Mouse (Mus musculus): Measurements from ENCODE around the gene Zbed3. TPM values are rescaled to one million over a fixed set of nuclear protein-coding genes. Genes with fewer than 3 reads are reported as not detected.

Zbed3 gene
- polyA plus RNA-seq, 1 experiment from 2014 or later: 42.7 TPM

- Histone ChIP-seq H3K27me3 (no peaks in the 10 kb centered on the region), H3K9ac (replicated peaks) (peak overlapping the region; percentile 93), H3K4me2 (replicated peaks) (peak overlapping the region; percentile 57), H3K27ac (replicated peaks) (peak overlapping the region; percentile 95), H3K36me3 (no peaks in the 10 kb centered on the region), H3K4me3 (peak overlapping the region; percentile 86), H3K4me1 (peaks cover 34% of the 10 kb centered on the region), H3K9me3 (no peaks in the 10 kb centered on the region)
- WGBS: 23% methylated on average over 15 of the region's 15 CpGs
- ATAC-seq (replicated peaks): peak; percentile 46
Measured at GRCm38 (mm10) chr13:95323950-95324625, 676 bp downstream of the Zbed3 start.

- peak; percentile 38 for ATAC-seq (replicated peaks)
Measured at GRCm38 (mm10) chr13:95324626-95325079, 1.2 kb downstream of the Zbed3 start.

DNA sequence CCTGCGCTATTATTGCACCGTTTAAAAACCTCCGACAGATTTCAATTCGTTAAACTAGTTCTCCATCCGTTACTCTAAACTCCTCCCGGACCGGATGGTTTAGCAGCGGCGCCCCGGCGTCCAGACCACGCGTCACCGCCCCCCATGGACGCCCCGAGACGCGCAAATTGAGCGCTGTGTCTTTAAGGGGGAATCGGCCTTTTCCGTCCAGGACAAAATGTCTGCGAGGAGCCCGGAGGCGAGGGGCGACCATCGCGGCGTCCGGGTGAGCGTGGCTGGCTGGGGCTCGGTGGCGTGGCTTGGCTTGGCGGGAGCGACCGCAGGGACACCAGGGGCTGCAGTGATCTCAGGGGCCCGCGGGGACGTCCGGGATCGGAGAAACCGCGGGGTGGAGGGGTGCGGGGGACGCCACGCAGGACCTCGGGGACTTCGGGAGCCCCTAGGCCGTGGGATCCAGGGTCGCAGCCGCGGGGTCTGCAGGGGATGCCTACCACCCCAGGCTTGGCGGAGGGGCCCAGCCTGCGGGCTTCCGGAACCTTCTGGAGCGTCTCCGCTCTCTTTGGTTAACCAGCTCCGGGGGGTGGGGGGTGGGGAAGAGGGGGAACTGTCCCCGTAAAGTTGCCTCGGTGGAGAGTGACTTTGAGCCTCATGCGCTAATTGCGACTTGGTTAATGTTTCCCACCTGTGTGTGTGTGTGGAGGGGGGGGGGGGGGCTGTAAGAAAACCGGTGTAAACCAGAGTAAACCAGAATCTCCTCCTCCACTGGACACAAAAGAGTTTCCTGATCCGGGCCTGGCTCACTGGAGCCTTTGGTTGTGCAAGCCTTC, 1.9 kb downstream of the Zbed3 start:
- Histone ChIP-seq H3K27ac (replicated peaks) (peak overlapping the region; percentile 95), H3K9me3 (no peaks in the 10 kb centered on the region), H3K27me3 (no peaks in the 10 kb centered on the region), H3K9ac (replicated peaks) (peak overlapping the region; percentile 93), H3K4me1 (peaks cover 35% of the 10 kb centered on the region), H3K36me3 (no peaks in the 10 kb centered on the region), H3K4me2 (replicated peaks) (peak overlapping the region; percentile 57), H3K4me3 (peak overlapping the region; percentile 86)
- WGBS: under 1% methylated on average over 63 of the region's 63 CpGs
- peak; percentile 62 for ATAC-seq (replicated peaks)

More at GRCm38 (mm10) chr13:95324626-95325079, 1.2 kb downstream of the Zbed3 start:
- Histone ChIP-seq H3K9ac (replicated peaks) (peak overlapping the region; percentile 93), H3K36me3 (no peaks in the 10 kb centered on the region), H3K4me1 (peaks cover 35% of the 10 kb centered on the region), H3K27me3 (no peaks in the 10 kb centered on the region), H3K9me3 (no peaks in the 10 kb centered on the region), H3K4me3 (peak overlapping the region; percentile 86), H3K4me2 (replicated peaks) (peak overlapping the region; percentile 57), H3K27ac (replicated peaks) (peak overlapping the region; percentile 95)
- under 1% methylated on average over 22 of the region's 22 CpGs for WGBS

DNA sequence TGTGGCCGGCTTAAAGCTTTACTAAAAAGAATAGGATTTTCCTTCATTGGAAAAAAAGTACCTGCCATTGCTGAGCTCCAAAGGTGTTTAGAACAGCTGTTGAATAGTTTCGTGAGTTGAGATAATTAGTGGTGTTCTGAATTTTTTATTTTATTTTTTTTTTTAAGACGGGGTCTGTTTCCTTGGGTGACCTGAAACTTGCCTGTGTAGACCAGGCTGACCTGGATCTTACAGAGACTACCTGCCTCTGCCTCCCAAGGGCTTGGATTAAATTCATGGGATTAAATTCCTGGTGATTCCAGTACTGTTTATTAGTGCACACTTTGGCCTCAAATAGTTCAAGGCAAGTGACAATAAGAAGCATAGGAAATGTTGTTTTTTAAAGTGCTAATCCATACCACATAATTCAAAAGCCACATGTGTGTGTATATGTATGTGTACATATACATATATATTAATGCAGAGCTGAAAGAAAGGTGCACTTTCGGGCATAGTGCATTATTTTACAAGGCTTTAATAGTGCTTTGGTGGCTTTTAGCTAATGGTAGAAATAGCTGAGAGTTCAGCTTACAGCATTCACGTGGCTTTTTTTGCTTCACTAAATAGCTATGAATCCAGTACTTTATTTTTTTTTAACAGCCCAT, 2.6 kb downstream of the Zbed3 start:
- peak overlapping the region; percentile 95 for H3K27ac ChIP-seq (replicated peaks)
- no peaks in the 10 kb centered on the region for H3K36me3 ChIP-seq
- no peaks in the 10 kb centered on the region for H3K9me3 ChIP-seq
- peak overlapping the region; percentile 86 for H3K4me3 ChIP-seq
- peak overlapping the region; percentile 93 for H3K9ac ChIP-seq (replicated peaks)
- peak overlapping the region; percentile 57 for H3K4me2 ChIP-seq (replicated peaks)
- no peaks in the 10 kb centered on the region for H3K27me3 ChIP-seq
- WGBS: 7% methylated on average over 5 of the region's 5 CpGs
- ATAC-seq (replicated peaks): no peak
- peaks cover 35% of the 10 kb centered on the region for H3K4me1 ChIP-seq

DNA sequence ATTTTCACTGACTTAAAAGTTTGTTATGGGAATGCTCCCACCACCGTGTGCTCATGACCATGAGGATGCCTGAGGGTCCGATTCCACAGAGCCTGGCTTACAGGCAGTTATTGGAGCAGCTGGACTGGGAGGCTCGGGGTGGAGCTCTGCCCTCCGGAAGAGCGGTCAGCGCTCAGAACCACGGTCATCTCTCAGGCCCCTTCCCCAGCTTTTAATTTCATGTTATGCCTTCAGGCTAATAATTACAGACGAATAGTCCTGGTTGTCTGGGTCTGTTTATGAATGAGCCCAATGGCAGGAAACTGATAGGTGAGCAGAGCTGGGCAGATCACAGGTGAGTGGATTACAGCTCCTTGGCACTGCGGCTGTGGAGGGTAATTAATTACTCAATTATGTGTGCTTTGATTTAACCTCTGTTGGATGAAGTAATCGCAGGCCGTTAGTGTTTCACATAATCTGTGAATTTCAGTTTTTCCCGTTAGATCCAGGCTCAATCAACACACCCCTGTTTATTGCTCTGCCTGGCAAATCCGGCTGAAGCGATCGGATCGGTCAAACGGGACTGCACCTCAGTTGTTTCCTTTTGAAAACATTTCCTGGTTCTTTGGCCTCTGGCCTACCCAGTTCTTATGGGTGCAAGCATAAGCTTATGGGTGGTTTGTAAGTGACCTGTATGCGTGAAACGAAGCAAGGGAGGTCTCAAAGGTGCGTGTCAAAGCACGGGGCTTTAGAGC, 3.4 kb downstream of the Zbed3 start:
- no peaks in the 10 kb centered on the region for H3K36me3 ChIP-seq
- no peaks in the 10 kb centered on the region for H3K27me3 ChIP-seq
- no peak; the same call in 1 of the 2 replicates for ATAC-seq (replicated peaks)
- peak overlapping the region; percentile 93 for H3K9ac ChIP-seq (replicated peaks)
- 4% methylated on average over 21 of the region's 21 CpGs for WGBS
- H3K27ac ChIP-seq (replicated peaks): peak overlapping the region; percentile 95
- H3K9me3 ChIP-seq: no peaks in the 10 kb centered on the region
- peak overlapping the region; percentile 86 for H3K4me3 ChIP-seq
- H3K4me1 ChIP-seq: peaks cover 35% of the 10 kb centered on the region
- peak overlapping the region; percentile 57 for H3K4me2 ChIP-seq (replicated peaks)

- Histone ChIP-seq H3K9ac (replicated peaks) (peak overlapping the region; percentile 93), H3K4me1 (peaks cover 35% of the 10 kb centered on the region), H3K4me3 (peak overlapping the region; percentile 86), H3K4me2 (replicated peaks) (peak overlapping the region; percentile 57), H3K9me3 (no peaks in the 10 kb centered on the region), H3K27me3 (no peaks in the 10 kb centered on the region), H3K36me3 (no peaks in the 10 kb centered on the region), H3K27ac (replicated peaks) (peak overlapping the region; percentile 95)
- 2% methylated on average over 5 of the region's 5 CpGs for WGBS
- peak; percentile 59 for ATAC-seq (replicated peaks)
Measured at GRCm38 (mm10) chr13:95327345-95327741, 3.9 kb downstream of the Zbed3 start.

DNA sequence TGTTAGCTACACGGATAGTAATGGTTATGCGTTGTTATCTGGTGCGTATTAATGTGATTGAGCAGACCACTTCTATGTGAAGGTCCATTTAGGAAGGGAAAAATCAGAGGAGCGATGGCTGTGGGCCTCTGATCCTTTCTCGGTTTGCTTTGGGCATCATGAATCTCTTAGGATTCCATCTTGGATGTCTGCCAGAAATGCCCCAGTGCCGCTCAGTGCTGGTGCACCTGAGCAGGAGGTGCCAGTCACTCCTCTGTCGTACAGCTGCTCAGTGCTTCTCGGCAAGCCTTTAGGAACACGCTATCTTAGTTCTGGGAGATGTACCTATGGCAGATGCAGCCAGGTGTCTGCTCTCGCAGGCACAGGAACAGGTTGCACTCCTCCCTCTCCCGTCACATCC, 5.4 kb downstream of the Zbed3 start:
- Histone ChIP-seq H3K9me3 (no peaks in the 10 kb centered on the region), H3K4me1 (peaks cover 35% of the 10 kb centered on the region), H3K36me3 (no peaks in the 10 kb centered on the region), H3K27me3 (no peaks in the 10 kb centered on the region), H3K27ac (replicated peaks) (no peak overlapping the region), H3K4me3 (no peak overlapping the region), H3K4me2 (replicated peaks) (no peak overlapping the region), H3K9ac (replicated peaks) (no peak overlapping the region)
- ATAC-seq (replicated peaks): no peak
- WGBS: 59% methylated on average over 11 of the region's 11 CpGs

GRCm38 (mm10) chr13:95330507-95330906, 7.1 kb downstream of the Zbed3 start:
- no peak overlapping the region for H3K4me3 ChIP-seq
- no peaks in the 10 kb centered on the region for H3K27me3 ChIP-seq
- H3K27ac ChIP-seq (replicated peaks): no peak overlapping the region
- peaks cover 35% of the 10 kb centered on the region for H3K4me1 ChIP-seq
- no peak for ATAC-seq (replicated peaks)
- no peak overlapping the region for H3K4me2 ChIP-seq (replicated peaks)
- 57% methylated on average over 11 of the region's 11 CpGs for WGBS
- no peaks in the 10 kb centered on the region; the same call in 1 of the 2 replicates for H3K9me3 ChIP-seq
- 0 out of 2 replicates have a peak, but pooled peaks cover 2% of the 10 kb centered on the region for H3K36me3 ChIP-seq
- no peak overlapping the region for H3K9ac ChIP-seq (replicated peaks)

GRCm38 (mm10) chr13:95332086-95332899, 8.9 kb downstream of the Zbed3 start:
- H3K4me1 ChIP-seq: peaks cover 19% of the 10 kb centered on the region
- H3K4me3 ChIP-seq: no peak overlapping the region
- peaks cover 14% of the 10 kb centered on the region for H3K36me3 ChIP-seq
- ATAC-seq (replicated peaks): no peak
- no peak overlapping the region for H3K9ac ChIP-seq (replicated peaks)
- H3K27me3 ChIP-seq: no peaks in the 10 kb centered on the region
- H3K4me2 ChIP-seq (replicated peaks): no peak overlapping the region
- no peaks in the 10 kb centered on the region; the same call in 1 of the 2 replicates for H3K9me3 ChIP-seq
- 76% methylated on average over 11 of the region's 11 CpGs for WGBS
- H3K27ac ChIP-seq (replicated peaks): no peak overlapping the region

- Histone ChIP-seq H3K9me3 (no peaks in the 10 kb centered on the region; the same call in 1 of the 2 replicates), H3K9ac (replicated peaks) (no peak overlapping the region), H3K4me2 (replicated peaks) (no peak overlapping the region), H3K4me3 (no peak overlapping the region), H3K27ac (replicated peaks) (no peak overlapping the region), H3K4me1 (no peaks in the 10 kb centered on the region), H3K36me3 (peaks cover 32% of the 10 kb centered on the region), H3K27me3 (no peaks in the 10 kb centered on the region)
- 69% methylated on average over 40 of the region's 40 CpGs for WGBS
- ATAC-seq (replicated peaks): no peak
Measured at GRCm38 (mm10) chr13:95336122-95336677, 12.8 kb downstream of the Zbed3 start.

Data from forebrain, embryonic 15.5 days (tissue).